Mouse (Mus musculus) frontal cortex, postnatal 14 days (tissue): ENCODE measurements around the gene Blmh.
A peak's percentile ranks its signal among the peaks of the same experiment; 100 is the strongest.
"Not testable (repeated sequence)": the region's sequence is repeated elsewhere in the genome, so short reads cannot be mapped to it uniquely, and the experiment has no call there.

Experiments
- DNase-seq, 2 experiments: peaks; one replicate each; pipeline ENCODE4 v3.0.0; 2022; ENCODE audit warnings: low spot score in 2 of 2

The Blmh gene

DNA sequence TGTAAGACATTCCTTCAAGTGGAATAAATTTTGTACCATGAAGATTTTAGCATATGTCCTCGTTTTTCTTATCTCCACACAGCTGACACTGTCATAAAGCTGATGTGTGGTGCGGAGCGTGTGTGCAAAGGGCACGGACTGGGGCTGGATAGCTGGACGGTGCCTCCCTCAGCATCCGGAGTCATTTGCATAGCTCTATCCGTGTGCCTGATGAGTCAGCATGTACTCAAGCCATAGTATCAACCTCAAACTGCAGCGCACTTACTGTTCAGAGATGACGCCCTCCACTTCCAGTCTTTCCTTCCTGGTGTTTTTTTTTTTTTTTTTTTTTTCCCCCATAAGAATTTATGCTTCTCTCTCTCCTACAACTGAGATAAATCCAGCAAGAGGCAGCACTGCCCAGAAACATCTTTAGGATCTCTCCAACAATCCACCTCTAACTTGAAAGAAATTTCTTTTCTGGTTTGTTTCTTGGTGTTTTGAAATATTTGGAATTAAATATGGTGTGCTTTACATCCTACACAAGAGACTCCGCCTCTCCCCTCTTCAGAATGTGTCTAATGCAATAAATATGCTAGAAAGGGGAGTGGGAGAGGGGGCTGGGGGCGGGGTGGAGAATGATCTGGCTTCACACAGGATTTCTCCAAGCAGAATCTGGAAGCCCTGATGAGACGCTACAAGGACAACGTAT, 7.9 kb upstream of the Blmh start:
- DNase-seq: no peak

DNA sequence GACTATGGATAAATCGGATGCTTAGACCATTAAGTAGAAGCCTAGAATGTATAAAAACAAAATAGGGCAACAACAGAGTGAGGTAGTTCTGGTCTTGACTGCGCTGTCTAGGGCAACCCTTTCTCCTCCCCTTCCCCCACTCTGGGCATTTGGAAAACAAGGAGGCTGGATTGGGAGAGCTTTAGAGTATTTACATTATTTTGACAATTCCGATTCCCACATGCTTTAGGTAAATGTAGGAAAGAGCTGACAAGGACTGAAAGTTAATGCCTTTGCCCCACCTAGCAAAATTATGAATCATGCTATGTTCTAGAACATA, 7.4 kb upstream of the Blmh start:
- no peak for DNase-seq

DNA sequence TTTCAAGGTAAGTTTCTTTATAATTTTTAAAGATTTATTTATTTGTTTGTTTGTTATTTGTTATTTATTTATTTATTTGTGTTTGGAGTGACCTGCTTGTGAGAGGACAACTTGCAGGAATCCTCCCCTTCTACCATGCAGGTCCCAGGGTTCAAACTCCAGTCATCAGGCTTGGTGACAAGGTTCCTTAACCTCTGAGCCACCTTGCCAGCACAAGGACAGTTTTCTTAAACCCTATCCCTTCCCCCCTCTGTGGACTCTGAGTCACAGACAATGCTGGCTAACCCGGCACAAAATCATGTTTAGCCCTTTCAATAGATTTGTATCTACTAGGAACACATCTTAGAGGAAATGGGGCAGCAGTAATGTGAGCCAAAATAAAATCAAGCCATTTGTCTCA, 4.0 kb upstream of the Blmh start:
- no peak for DNase-seq

DNA sequence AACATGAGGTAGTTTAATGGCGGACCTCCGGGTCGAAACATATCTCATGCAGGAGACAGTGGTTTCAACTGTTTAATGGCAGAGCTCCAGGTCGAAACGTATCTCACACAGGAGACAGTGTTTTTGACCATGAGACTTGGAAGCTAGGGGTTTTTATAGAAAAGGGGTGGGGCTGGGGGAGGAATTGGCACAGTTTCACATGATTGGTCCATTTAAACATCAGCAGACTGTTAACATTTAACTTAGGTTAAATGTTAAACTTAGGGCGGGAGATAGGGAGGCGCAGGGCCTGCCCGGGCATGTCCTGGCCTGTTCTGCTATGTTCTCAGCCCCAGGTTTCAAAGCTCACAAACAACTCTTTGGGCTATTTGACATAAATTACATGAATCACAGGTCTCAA, 4.0 kb downstream of the Blmh start:
- not testable (repeated sequence) for DNase-seq

DNA sequence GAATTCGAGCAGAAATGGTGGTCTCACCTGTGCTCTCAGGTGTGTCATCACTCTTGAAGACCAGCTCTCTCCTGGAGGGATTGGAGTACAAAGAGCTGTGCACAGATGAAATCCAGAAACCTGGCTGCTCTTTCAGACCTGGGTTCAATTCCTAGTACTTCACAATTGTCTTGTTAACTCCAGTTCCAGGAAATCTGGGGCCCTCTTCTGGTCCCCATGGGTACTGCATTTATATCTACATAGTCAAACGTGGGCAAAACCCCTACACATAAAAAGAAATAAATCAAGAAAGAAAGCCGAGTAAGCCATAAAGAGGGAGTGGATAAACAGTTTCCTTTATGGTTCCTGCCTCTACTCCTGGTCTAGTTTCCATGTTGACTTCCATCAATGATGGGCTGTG, 8.6 kb downstream of the Blmh start:
- DNase-seq: no peak

DNA sequence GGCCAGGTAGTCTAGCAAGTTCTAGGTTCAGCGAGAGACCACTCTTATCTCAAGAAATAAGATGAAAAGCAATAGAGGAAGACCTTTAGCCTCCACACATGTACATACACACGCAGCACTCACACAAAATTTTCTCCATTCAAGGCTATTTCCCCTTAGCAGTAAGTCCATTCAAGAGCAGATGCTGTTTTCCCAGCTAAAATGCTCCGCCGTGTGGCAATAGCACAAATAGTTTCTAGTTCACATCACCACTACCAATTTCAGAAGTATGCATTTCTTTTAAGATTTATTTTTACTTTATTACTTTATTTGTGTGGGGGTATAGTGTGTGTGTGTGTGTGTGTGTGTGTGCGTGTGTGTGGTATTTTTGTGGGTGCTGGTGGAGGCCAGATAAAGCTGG, 12.0 kb downstream of the Blmh start:
- DNase-seq: no peak

DNA sequence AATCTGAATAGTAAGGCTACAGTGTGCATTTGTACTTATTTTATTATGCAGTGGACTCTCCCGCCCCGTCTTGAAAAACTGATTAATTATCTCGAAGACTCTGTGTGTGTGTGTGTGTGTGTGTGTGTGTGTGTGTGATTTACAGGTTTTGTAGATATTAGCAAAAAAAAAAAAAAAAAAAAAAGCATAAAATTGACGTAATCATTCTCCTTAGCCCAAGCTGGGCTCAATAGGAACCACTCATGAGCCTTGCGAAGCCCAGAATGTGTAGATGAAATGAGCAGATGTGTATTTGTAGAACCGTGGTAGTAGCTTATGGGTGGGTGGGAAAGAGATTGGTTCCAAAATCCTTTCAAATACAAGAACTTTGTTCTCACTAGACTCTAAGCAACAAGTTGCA, 20.2 kb downstream of the Blmh start:
- no peak for DNase-seq

DNA sequence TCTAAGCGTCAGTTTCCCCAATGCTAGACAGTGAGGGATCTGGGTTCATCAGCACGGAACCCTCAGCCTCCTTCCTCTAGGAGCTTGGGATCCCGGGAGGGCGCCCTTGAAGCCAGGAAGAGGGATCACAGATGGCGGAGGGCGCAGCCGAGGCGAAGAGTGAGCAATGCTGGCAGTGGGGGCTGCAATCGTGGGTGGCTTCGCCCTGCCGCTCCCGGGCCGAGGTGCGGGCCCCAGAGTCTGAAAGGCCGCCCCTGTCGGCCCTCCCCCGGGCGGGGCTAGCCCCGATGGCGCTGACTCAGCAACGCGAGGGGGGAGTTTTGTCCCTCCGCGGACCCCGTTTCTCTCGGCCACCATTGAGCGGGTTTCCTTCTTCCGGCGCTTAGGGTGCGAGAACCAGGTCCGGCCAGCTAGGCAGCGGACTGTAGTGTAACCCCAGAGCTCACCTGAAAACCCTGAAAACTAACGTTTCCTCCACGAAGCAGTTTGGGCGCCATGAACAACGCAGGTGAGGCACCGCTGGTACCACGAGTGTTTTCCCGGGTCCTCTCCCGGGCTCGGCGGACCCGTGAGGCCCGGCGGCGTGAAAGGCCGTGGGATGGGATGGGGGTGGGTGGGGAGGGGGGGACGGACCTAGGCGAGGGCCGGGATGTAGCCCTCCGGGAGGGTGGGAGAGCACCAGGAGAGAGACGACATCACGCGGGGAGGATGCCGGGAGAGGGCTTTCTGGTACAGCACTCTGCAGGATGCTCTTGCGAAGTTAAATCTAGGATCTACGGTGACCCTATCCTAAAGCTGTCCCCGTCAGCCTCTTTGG, 21.0 kb downstream of the Blmh start:
- peak; percentile 86 to 88 for DNase-seq

DNA sequence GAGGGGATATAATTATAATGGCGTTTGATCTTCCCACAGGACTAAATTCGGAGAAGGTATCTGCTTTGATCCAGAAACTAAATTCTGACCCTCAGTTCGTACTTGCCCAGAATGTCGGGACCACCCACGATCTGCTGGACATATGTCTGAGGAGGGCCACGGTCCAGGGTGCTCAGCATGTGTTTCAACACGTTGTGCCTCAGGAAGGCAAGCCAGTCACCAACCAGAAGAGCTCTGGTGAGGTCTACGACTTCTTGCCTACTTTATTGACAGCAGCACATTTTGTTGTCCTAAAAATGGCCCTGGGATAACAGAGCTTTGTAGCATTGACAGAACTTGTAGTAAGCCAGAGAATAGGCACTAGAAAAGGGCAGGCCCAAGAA, 21.6 kb downstream of the Blmh start:
- DNase-seq: no peak

DNA sequence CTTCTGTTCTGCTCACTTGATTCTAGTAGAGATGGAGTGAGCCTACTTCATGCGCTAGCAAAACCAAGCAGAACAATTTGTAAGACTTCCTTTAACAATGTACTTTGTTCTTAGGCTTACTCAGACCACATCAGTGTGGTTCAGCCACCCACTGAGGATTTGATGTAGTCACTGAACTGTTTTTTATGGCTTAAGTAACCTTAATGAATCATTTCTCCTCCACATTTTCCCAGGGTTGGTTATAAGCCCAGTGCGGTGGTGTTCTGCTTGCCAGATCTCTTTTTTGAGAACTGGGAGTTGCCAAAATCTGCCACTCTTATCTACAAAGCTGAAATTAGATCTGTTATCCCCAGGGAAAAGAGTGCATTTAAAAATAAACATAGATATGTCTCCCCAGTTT, 28.9 kb downstream of the Blmh start:
- no peak for DNase-seq

DNA sequence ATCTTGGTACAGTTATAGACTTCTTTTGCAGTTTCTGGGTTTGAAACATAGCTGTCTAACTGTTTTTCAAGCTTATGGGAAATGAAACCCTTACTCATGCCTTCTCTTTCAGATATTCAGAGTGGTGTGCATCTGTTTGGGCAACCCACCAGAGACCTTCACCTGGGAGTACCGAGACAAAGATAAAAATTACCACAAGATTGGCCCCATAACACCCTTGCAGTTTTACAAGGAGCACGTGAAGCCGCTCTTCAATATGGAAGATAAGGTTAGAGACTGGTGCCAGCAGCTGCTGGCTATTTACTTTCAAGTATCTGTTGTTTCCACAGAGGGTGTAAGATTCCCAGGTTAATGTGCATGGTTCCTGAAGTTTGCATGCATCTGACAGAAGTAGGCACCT, 41.1 kb downstream of the Blmh start:
- no peak for DNase-seq

DNA sequence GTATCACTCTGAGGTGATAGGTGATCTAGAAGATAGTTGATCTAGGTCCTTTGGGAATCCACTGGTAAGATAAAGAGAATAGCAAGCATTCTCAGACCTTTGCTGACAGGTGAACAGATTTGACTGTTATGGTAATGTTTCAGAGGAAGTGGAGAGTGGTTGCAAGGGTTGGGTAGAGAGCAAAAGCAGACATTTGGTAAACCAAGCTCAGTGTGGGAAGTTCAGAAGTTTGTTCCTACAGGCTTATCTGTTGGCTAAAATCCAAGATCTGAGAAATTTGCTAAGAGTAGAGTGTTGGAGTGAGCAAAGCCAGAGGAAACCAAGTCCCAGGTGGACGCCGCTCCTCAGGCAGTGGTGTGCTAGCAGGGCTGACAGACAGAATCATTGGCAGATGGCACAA, 45.7 kb downstream of the Blmh start:
- DNase-seq: no peak

DNA sequence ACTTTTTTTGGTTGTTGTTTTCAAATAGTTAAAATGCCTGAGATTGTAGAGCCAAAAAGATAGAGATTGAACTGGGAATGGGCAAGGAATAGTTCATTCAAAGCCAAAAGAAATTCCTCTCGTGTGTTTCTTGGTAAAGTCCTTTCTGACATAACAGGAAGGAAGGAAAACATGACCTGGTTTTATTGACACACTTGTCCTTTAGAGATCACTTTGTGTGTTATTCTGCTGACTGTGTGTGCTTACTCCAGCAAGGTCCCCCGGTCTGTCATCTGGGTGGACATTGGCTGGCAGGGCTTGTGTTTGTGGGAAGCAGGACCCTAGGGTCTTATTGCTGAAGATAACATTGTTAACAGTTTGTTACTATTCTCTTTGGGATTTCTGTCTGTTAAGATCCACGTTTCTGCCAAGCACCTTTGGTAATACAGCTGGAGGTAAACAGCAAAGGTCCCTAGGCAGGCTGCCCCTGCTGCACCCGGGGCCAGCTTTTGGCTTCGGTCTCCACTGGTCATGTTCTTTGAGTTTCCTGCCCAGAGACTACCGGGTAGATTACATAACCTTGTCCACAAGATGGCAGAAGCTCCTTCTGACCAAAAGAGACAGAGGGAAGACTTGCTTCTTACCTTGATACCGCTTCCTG, 50.2 kb downstream of the Blmh start:
- DNase-seq: no peak

DNA sequence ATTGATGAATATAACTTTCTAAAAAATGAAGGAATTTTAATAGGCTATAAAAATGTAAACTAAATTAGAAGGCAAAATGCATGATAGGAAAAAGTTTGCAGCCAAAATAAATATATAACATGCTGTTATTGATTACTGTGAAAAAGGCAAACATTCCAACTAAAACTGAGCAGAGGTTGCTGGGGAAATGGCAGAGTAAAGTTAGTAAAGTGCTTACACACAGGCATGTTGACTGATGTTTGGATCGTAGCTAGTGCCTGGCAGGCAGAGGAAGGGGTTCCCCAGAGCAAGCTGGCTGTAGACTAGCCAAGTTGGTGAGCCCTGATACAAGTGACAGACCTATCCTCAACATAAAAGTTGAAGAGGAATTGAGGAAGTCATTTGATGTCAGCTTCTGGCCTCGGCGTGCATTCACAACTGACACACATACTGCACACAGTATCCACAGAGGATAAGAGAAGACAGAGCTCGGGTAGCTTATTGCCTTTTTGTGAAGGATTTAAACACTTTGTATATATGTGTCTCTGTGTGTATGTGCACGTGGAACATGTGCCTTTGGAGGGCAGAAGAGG, 57.0 kb downstream of the Blmh start:
- no peak for DNase-seq

DNA sequence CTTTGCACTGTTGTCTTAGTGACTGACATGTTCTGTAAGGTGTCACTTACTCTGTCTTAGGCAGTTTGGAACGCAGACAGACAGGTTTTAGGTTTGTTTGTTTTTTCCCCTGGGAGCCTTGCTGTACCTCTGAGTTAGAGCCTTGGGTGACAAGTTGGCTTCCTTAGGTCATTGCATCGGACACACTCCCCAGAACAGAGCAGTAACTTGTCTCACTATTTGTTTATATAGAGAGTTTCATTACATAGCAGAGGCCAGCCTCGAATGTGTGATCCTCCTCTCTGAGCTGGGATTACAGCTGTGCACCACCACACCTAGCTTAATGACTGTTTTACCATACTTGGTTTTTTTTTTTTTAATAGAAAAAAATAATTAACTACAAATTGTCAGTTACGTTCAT, 57.8 kb downstream of the Blmh start:
- DNase-seq: no peak

DNA sequence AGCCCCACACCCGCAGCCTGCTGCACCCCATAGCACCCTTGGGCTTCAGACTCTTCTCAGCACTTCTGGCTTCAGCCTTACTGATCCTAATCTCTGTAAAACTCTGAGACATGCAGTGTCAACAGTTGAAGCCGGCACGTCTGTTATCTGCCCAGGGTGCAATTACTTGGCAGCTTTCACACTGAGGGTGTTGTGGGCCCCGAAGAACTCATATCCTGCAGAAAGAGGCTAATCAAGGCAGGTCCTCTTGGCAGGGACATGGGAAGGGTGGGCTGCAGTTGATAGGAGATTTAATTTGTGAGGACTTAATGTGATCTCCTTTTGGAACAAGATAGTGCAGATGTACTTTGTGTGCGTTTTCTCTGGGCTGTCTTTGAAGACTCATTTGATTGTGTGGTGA, 59.0 kb downstream of the Blmh start:
- DNase-seq: no peak

DNA sequence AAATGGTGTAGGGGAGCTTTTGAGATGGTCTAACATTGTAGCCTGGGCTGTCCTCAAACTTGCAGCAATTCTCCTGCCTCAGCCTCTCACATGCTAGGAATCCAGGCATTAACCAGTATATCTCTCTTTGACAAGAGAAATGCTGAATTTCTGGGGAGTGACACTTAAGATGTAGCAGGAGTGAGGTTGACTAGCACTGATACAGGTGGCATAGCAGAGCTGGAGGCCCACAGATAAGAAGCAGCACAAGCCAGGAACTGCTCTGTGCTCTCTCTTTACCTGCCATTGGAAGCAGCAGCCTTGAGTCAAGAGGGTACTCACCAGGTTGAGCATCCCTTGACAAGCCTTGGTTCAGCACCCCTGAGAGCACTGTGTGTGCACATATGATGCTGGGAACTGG, 59.6 kb downstream of the Blmh start:
- DNase-seq: no peak

DNA sequence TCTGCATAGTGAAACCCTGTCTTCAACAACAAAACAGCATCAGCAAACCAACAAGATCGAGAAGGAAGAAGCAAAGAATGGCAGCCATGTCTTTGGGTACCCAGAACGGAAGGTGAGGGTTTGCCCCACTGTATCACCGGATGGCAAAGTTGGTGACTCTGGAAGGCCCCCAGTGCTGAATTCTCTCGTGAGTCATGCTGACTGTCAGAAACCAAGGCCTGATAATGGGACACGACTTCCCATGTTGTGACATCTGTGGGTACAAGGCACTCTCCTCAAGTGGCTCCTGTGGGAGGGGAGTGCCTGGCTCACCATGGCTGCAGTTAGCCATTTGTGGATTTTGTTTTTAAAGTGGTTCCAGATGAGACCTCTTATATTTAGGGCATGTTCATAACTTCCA, 66.2 kb downstream of the Blmh start:
- DNase-seq: no peak

DNA sequence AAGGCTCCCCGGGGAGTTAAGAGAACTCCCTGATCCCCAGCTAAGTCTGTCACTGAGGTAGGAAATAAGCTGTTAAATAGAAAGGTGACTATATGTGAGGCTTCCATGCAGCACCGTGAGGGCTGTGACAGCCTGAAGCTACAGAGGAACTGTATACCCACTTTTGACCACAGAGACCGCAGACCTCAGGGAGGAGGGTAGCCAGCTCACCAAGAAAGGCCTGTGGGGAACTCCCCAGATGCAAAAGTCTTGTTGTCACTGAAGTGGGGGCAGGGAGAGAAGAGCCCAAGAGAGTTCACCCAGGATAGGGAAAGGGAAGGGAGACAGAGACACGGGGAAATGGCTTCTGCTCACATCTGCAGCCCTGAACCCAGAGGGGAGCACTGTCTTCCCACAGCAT, 68.3 kb downstream of the Blmh start:
- DNase-seq: no peak

DNA sequence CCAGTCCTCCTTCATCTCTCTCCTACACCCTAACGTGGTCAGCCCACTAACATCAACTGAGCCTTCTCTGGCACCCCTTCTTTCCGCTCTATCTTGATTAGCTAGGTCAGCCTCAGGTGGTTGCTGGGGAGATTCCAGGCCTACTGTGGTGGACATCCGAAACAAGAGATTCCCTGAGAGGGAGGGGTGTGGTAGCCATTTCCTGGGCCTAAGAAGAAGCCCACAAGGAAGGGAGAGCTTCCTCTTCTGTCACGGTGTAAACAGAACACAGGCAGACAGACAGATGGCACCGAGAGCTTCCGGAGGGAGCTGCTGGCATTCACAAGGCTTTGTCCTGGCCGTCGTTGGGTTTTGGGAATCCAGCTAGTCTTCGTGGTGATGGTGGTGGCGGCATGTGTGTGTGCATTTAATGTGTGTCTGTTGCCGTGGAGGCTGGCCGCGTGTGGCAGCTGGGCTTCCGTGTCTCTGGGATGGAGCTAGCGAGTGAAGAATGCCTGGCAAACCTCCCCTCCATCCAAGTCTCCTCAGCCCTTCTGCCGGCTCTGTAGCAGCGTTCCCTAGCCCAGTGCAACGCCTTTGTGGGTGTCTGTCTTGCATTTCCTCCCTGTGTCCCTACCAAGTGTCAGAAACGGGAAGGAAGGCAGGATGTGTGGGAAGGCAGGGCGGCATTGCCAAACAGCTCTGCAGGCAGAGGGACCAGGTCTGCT, 71.5 kb downstream of the Blmh start:
- no peak for DNase-seq

DNA sequence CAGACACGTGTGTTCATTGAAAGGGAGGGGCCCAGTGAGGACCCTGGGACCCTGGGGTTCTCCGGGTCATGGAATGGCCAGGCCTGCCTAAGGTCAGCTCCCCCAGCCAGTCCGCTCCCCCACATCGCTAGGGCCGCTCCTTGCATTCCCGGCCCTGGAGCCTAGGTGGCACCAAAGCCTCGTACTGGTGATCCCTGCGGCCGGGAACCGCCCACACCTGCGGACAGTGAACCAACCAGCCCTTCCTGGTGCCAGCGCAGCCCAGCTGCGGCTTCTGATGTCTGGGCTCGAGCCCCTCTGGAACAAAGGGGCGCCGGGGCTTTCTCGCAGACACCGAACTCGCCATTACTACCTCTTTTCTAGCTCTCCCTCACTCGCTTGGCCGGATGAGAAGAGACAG, 72.7 kb downstream of the Blmh start:
- DNase-seq: peak; percentile 17 to 33
